In the genomic region with DNA sequence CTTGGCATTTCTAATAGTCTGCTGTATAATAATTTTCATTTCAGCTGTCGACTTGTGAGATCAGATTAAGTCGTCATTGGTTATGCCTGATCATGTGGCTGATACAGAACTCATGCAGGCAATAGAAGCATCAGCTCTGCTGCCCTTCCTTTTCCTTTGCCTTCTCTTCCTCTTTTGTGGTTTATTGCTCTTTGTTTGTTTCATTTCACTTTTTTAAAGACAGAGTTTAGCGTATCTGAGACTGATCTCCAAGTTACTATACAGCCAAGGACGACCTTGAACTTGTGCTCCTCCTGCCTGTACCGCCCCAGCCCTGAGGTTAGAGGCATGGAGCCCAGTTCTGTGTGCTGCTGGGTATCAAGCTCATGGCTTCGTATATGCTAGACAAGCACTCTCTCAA, we compare ENCODE assay signal across 20 mouse cellular contexts. TPM values are rescaled to one million over a fixed set of nuclear protein-coding genes. Genes with fewer than 3 reads are reported as not detected.
A peak's percentile ranks its signal among the peaks of the same experiment; 100 is the strongest.
DNase-seq lines count a peak whose midpoint lies in the region; ATAC-seq and TF ChIP-seq lines count a peak whose summit lies in the region.
"Had no signal": no experiment of that assay in that cellular context is flagged by ENCODE, and none has a peak within 500 bp of the region (broad histone marks: within the 10 kb centered on the region; RNA-seq: fewer than 3 reads in every experiment).

No protein-coding gene starts in this region.

- no peak for ATAC-seq in heart, embryonic 12.5 days (ENCODE audit: insufficient number of reproducible peaks, low FRiP score)
- peak; percentile 70 for ATAC-seq in inflammation-experienced regulatory T-cells, adult 6 months
- ATAC-seq: hindbrain, postnatal 0 days; lung, postnatal 0 days; midbrain, embryonic 13.5 days had no signal

- TF ChIP-seq CTCF in MEL (IDR thresholded peaks at IDR 0.05 in 2 of 3, conservative IDR thresholded peaks at IDR 0.05 in 1 of 3; ENCODE audit: control insufficient read depth in 1 of 3, insufficient read depth in 1 of 3, low read depth in 2 of 3, low read length in 3 of 3, poor library complexity in 1 of 3, severe bottlenecking in 1 of 3): no peak

- no peak for TF ChIP-seq POLR2A in MEL (IDR thresholded peaks at IDR 0.05; ENCODE audit: control insufficient read depth in 1 of 2, insufficient read depth in 1 of 2, low read depth in 1 of 2, low read length in 2 of 2, poor library complexity in 1 of 2)

- no peak overlapping the region for H3K9ac ChIP-seq in heart, embryonic 12.5 days
- peak overlapping the region; percentile 5; the same call in 1 of the 2 replicates for H3K9ac ChIP-seq in MEL (ENCODE audit: control insufficient read depth, low read depth, low read length, poor library complexity, severe bottlenecking)
- H3K9ac ChIP-seq: liver, embryonic 13.5 days; midbrain, embryonic 13.5 days had no signal

- no peaks in the 10 kb centered on the region for H3K27me3 ChIP-seq in heart, embryonic 12.5 days (replicated peaks)
- no peaks in the 10 kb centered on the region for H3K27me3 ChIP-seq in MEL (ENCODE audit: control insufficient read depth in 1 of 2, insufficient read depth in 2 of 2, low read length in 2 of 2)
- H3K27me3 ChIP-seq: liver, embryonic 13.5 days; midbrain, embryonic 13.5 days had no signal

- peak; percentile 77 for DNase-seq in heart, adult 11 months
- DNase-seq in MEL (ENCODE audit: low read depth, low spot score): peak; percentile 76
- peak; percentile 3 for DNase-seq in skeletal muscle tissue, adult 2 months (ENCODE audit: low read depth, low spot score)
- DNase-seq in kidney, adult 8-10 months: no peak
- DNase-seq in left cerebral cortex, adult 11 months (ENCODE audit: low spot score): no peak
- DNase-seq in adrenal gland, postnatal 25 days: no peak
- DNase-seq: cerebellum, adult 11 months; cerebellum, postnatal 36 days; gastrocnemius, postnatal 14 days; heart, postnatal 36 days; left cerebral cortex, postnatal 4 days; liver, embryonic 13.5 days; thymus, adult 2 months had no signal

- H3K79me2 ChIP-seq in MEL (ENCODE audit: control insufficient read depth, insufficient read depth, low read length, poor library complexity): no peaks in the 10 kb centered on the region

- 67% methylated on average over 6 of the region's 6 CpGs for WGBS in heart, embryonic 12.5 days

- no peak overlapping the region for H3K27ac ChIP-seq in heart, embryonic 12.5 days (ENCODE audit: poor library complexity, severe bottlenecking)
- H3K27ac ChIP-seq in MEL (ENCODE audit: control insufficient read depth, low read depth, low read length): peak overlapping the region; percentile 66
- H3K27ac ChIP-seq: hindbrain, postnatal 0 days; kidney, postnatal 0 days; liver, embryonic 13.5 days; midbrain, embryonic 13.5 days had no signal

- H3K9me3 ChIP-seq in heart, embryonic 12.5 days (replicated peaks): no peaks in the 10 kb centered on the region
- H3K9me3 ChIP-seq in MEL (replicated peaks; ENCODE audit: insufficient read depth, low read length): no peaks in the 10 kb centered on the region
- H3K9me3 ChIP-seq: liver, embryonic 13.5 days; midbrain, embryonic 13.5 days had no signal

- no peaks in the 10 kb centered on the region for H3K36me3 ChIP-seq in heart, embryonic 12.5 days
- H3K36me3 ChIP-seq in MEL (ENCODE audit: control insufficient read depth in 1 of 2, insufficient read depth in 2 of 2, low read length in 2 of 2): peaks cover 0 to 29% of the 10 kb centered on the region in 2 experiments; a peak in 2 of 4 replicates
- H3K36me3 ChIP-seq: liver, embryonic 13.5 days; midbrain, embryonic 13.5 days had no signal

- TF ChIP-seq EP300 in MEL (IDR thresholded peaks at IDR 0.05; ENCODE audit: low read depth in 1 of 2, low read length in 2 of 2): no peak

- no peaks in the 10 kb centered on the region for H3K4me1 ChIP-seq in heart, embryonic 12.5 days (replicated peaks)
- peaks cover 18 to 21% of the 10 kb centered on the region in 2 experiments for H3K4me1 ChIP-seq in MEL (ENCODE audit: control insufficient read depth in 1 of 2, insufficient read depth in 2 of 2, low read length in 2 of 2)

- TF ChIP-seq RAD21 in MEL (IDR thresholded peaks at IDR 0.05; ENCODE audit: low read depth, low read length): no peak

- H3K4me2 ChIP-seq in heart, embryonic 12.5 days: no peak overlapping the region
- H3K4me2 ChIP-seq: heart, embryonic 11.5 days; liver, embryonic 13.5 days; midbrain, embryonic 13.5 days had no signal

- no peak overlapping the region for H3K4me3 ChIP-seq in heart, embryonic 12.5 days
- peak overlapping the region; percentile 39 to 50 for H3K4me3 ChIP-seq in MEL (ENCODE audit: control insufficient read depth in 1 of 2, insufficient read depth in 1 of 2, low read depth in 2 of 2, low read length in 2 of 2)
- H3K4me3 ChIP-seq: liver, embryonic 13.5 days; midbrain, embryonic 13.5 days had no signal

TF ChIP-seq in MEL, 35 proteins besides CTCF, POLR2A, EP300 and RAD21:
- no peak for TF ChIP-seq E2F4 (IDR thresholded peaks at IDR 0.05; ENCODE audit: borderline replicate concordance, low read depth, low read length)
- TF ChIP-seq MAFK (IDR thresholded peaks at IDR 0.05; ENCODE audit: borderline replicate concordance, low read depth, low read length): no peak
- 0 out of 2 replicates have a peak, but pooled peaks have one; percentile 4 for TF ChIP-seq MAX (IDR thresholded peaks at IDR 0.05; ENCODE audit: low read length)
- TF ChIP-seq SIN3A (IDR thresholded peaks at IDR 0.05; ENCODE audit: low read length): peak; percentile 51
- TF ChIP-seq ZNF384 (IDR thresholded peaks at IDR 0.05; ENCODE audit: low read depth, low read length): no peak
- TF ChIP-seq ZC3H11A (IDR thresholded peaks at IDR 0.05; ENCODE audit: low read depth, low read length): no peak
- TF ChIP-seq MYC (IDR thresholded peaks at IDR 0.05; ENCODE audit: low read depth, low read length): peak; percentile 50; the same call in 1 of the 2 replicates
- no peak for TF ChIP-seq SMC3 (IDR thresholded peaks at IDR 0.05; ENCODE audit: low read depth, low read length)
- no peak for TF ChIP-seq MEF2A (IDR thresholded peaks at IDR 0.05; ENCODE audit: extremely low read depth, insufficient replicate concordance, low read depth, low read length, poor library complexity, severe bottlenecking)
- no peak for TF ChIP-seq MXI1 (IDR thresholded peaks at IDR 0.05; ENCODE audit: low read depth, low read length)
- TF ChIP-seq ELF1 (IDR thresholded peaks at IDR 0.05; ENCODE audit: low read depth, low read length): no peak
- TF ChIP-seq HCFC1 (IDR thresholded peaks at IDR 0.05; ENCODE audit: low read depth, low read length): no peak
- TF ChIP-seq POLR2AphosphoS5 (IDR thresholded peaks at IDR 0.05; ENCODE audit: borderline replicate concordance, low read depth, low read length): no peak
- TF ChIP-seq USF1 (IDR thresholded peaks at IDR 0.05; ENCODE audit: low read depth, low read length): peak; percentile 80
- no peak for TF ChIP-seq RCOR1 (IDR thresholded peaks at IDR 0.05; ENCODE audit: low read depth, low read length)
- no peak for TF ChIP-seq KAT2A (conservative IDR thresholded peaks at IDR 0.05; ENCODE audit: low read depth, low read length)
- no peak for TF ChIP-seq TBP (IDR thresholded peaks at IDR 0.05; ENCODE audit: low read depth, low read length)
- peak; percentile 61; the same call in 1 of the 2 replicates for TF ChIP-seq ETS1 (IDR thresholded peaks at IDR 0.05; ENCODE audit: low read depth, low read length)
- no peak for TF ChIP-seq TAL1 (IDR thresholded peaks at IDR 0.05; ENCODE audit: low read length)
- TF ChIP-seq CHD2 (IDR thresholded peaks at IDR 0.05; ENCODE audit: low read length): no peak
- TF ChIP-seq CHD1 (IDR thresholded peaks at IDR 0.05; ENCODE audit: low read depth, low read length): no peak
- peak; percentile 78 for TF ChIP-seq GATA1 (IDR thresholded peaks at IDR 0.05; ENCODE audit: low read depth, low read length)
- no peak for TF ChIP-seq ZKSCAN1 (IDR thresholded peaks at IDR 0.05; ENCODE audit: low read depth, low read length)
- no peak for TF ChIP-seq MYB (IDR thresholded peaks at IDR 0.05; ENCODE audit: low read depth, low read length)
- no peak for TF ChIP-seq NELFE (IDR thresholded peaks at IDR 0.05; ENCODE audit: low read depth, low read length)

RNA-seq across cellular contexts. Expression of a gene that starts 34.6 kb away (rescaled TPM):
- polyA plus RNA-seq in heart, embryonic 12.5 days (2016; fragmentation: Nextera tagmentation; extraction: Ambion mirVana): 2.6 and 3.0 TPM in 2 replicates
- total RNA-seq in MEL (2012; rRNA removed): 1.2 and 1.9 TPM in 2 replicates
- polyA plus RNA-seq in MEL (2012; ENCODE audit: insufficient read depth in 1 of 2, insufficient read length in 2 of 2, low read depth in 1 of 2, low replicate concordance in 2 of 2, missing spikeins in 1 of 2): 10 to 100 TPM in 1 of 2 experiments, not detected in 1; 10.4 TPM
- polyA plus RNA-seq in inflammation-experienced regulatory T-cells, adult 6 months (2017; shearing (Covaris generic)): 1 to 10 TPM; 1.4 to 3.2 (median 1.5) TPM
- 0.67 and 1.3 TPM in 2 replicates for total RNA-seq in adrenal gland, postnatal 25 days (2021)

RNA-seq across cellular contexts. Expression of a gene that starts 57.3 kb away (rescaled TPM):
- polyA plus RNA-seq in heart, embryonic 12.5 days (2016; fragmentation: Nextera tagmentation; extraction: Ambion mirVana): 13.3 and 14.8 TPM in 2 replicates
- 37.7 and 38.7 TPM in 2 replicates for total RNA-seq in MEL (2012; rRNA removed)
- polyA plus RNA-seq in MEL (2012; ENCODE audit: insufficient read depth in 1 of 2, insufficient read length in 2 of 2, low read depth in 1 of 2, low replicate concordance in 2 of 2, missing spikeins in 1 of 2): 10 to 100 TPM; 26.8 to 36.1 TPM
- polyA plus RNA-seq in inflammation-experienced regulatory T-cells, adult 6 months (2017; shearing (Covaris generic)): 10 to 100 TPM in 1 of 3 experiments, 1 to 10 TPM in 2; 7.4 to 27.6 (median 7.7) TPM
- total RNA-seq in adrenal gland, postnatal 25 days (2021): 13.1 and 14.3 TPM in 2 replicates

Comparison
In these comparisons a context has a peak if more than half of its experiments do, and no peak if none do; other contexts are left out.
1. DNase-seq: peak in heart, adult 11 months (single experiment), MEL (single experiment) and skeletal muscle tissue, adult 2 months (single experiment); none in kidney, adult 8-10 months (0 of 2), left cerebral cortex, adult 11 months (single experiment) and adrenal gland, postnatal 25 days (single experiment).